7 mouse cellular contexts compared by ENCODE assay signal in the genomic region with DNA sequence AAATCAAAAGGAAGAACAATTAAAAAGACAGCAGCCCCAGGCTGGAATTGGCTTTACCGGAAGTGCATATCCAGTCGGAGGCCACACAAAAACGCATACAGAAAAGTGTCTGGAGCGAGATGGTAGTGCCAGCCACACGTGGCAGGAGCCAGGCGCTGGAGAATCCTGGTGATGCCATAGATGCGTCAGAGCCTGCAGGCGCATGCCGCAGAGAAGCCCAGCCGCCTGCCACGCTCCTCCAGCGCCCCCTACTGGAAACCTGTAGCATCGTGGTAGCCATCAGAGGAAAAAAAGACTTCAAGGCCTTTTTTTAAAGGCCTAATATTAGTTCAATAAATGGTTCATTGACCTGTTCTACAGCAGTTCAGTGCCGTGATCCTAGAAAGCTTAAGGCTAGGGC. TPM values are rescaled to one million over a fixed set of nuclear protein-coding genes. Genes with fewer than 3 reads are reported as not detected.
DNase-seq lines count a peak whose midpoint lies in the region; TF ChIP-seq lines count a peak whose summit lies in the region.

No protein-coding gene starts in this region.

- no peaks in the 10 kb centered on the region for H3K36me3 ChIP-seq in kidney, adult 2 months (ENCODE audit: control insufficient read depth, insufficient read depth, low read length)
- H3K36me3 ChIP-seq in limb, embryonic 10.5 days = peaks cover 26% of the 10 kb centered on the region

- WGBS in kidney, adult 2 months = 8% methylated on average over 14 of the region's 14 CpGs
- 11% methylated on average over 14 of the region's 14 CpGs for WGBS in limb, embryonic 10.5 days

- no peak for TF ChIP-seq POLR2A in kidney, adult 2 months (IDR thresholded peaks at IDR 0.05; ENCODE audit: low read depth, low read length)

- H3K27me3 ChIP-seq in kidney, adult 2 months (replicated peaks; ENCODE audit: control insufficient read depth, insufficient read depth, low read length) = no peaks in the 10 kb centered on the region
- peaks cover 8% of the 10 kb centered on the region; the same call in 1 of the 2 replicates for H3K27me3 ChIP-seq in limb, embryonic 10.5 days (ENCODE audit: low read depth, poor library complexity, severe bottlenecking)

- intact Hi-C loops in gastrocnemius, postnatal 14 days (cut with DNase I; ENCODE audit: low total_unique reads) = loop anchor here (10.0 kb wide), 1 partner anchor 162 kb away; no protein-coding TSS in a partner anchor

- no peaks in the 10 kb centered on the region; the same call in 1 of the 2 replicates for H3K9me3 ChIP-seq in limb, embryonic 10.5 days (replicated peaks)

- no peak overlapping the region for H3K27ac ChIP-seq in kidney, adult 2 months (ENCODE audit: insufficient read depth, low read depth, low read length)
- no peak overlapping the region for H3K27ac ChIP-seq in limb, embryonic 10.5 days

- H3K4me3 ChIP-seq in kidney, adult 2 months (ENCODE audit: insufficient read depth, low read depth, low read length) = no peak overlapping the region
- no peak overlapping the region for H3K4me3 ChIP-seq in limb, embryonic 10.5 days

- H3K4me1 ChIP-seq in kidney, adult 2 months (ENCODE audit: control insufficient read depth, insufficient read depth, low read length) = no peaks in the 10 kb centered on the region
- no peaks in the 10 kb centered on the region; the same call in 1 of the 2 replicates for H3K4me1 ChIP-seq in limb, embryonic 10.5 days

- DNase-seq in adrenal gland, adult 18-20 months (ENCODE audit: low spot score in 2 of 2) = peak; percentile 82 to 91
- DNase-seq in embryo, embryonic 10 days (ENCODE audit: low spot score) = peak; percentile 86
- DNase-seq in gastrocnemius, postnatal 14 days = peak; percentile 77
- peak; percentile 54 for DNase-seq in kidney, adult 2 months
- DNase-seq in limb, embryonic 10.5 days (ENCODE audit: low spot score) = peak; percentile 89
- DNase-seq in monocyte, adult 2 months (ENCODE audit: low read depth in 1 of 2, low spot score in 2 of 2) = peak; percentile 17 to 39
- peak; percentile 39 to 65 for DNase-seq in spleen, postnatal 14 days (ENCODE audit: low spot score in 2 of 2)

- peak; percentile 78 for TF ChIP-seq CTCF in kidney, adult 2 months (conservative IDR thresholded peaks at IDR 0.05; ENCODE audit: insufficient read depth, insufficient read length, low read depth, low read length)

RNA-seq across cellular contexts. Expression of a gene that starts 10.0 kb away (rescaled TPM):
- total RNA-seq in adrenal gland, adult 18-20 months (2021) = 1 to 10 TPM; 2.4 to 2.8 TPM
- 1 to 10 TPM; 5.6 to 7.3 TPM for total RNA-seq in gastrocnemius, postnatal 14 days (2021)
- polyA plus RNA-seq in kidney, adult 2 months (2012; rRNA removed) = 1.1 and 1.3 TPM in 2 replicates
- polyA plus RNA-seq in limb, embryonic 10.5 days (2016; fragmentation: Nextera tagmentation; extraction: Ambion mirVana) = 12.7 and 16.1 TPM in 2 replicates

RNA-seq across cellular contexts. Expression of a gene that starts 15.0 kb away (rescaled TPM):
- total RNA-seq in adrenal gland, adult 18-20 months (2021) = 10 to 100 TPM; 72.4 to 79.4 TPM
- 10 to 100 TPM; 43.7 to 48.0 TPM for total RNA-seq in gastrocnemius, postnatal 14 days (2021)
- polyA plus RNA-seq in kidney, adult 2 months (2012; rRNA removed) = 79.8 and 96.7 TPM in 2 replicates
- polyA plus RNA-seq in limb, embryonic 10.5 days (2016; fragmentation: Nextera tagmentation; extraction: Ambion mirVana) = 152 and 186 TPM in 2 replicates

RNA-seq across cellular contexts. Expression of a gene that starts 15.2 kb away (rescaled TPM):
- total RNA-seq in adrenal gland, adult 18-20 months (2021) = 10 to 100 TPM; 15.6 to 17.2 TPM
- 10 to 100 TPM; 19.0 TPM for total RNA-seq in gastrocnemius, postnatal 14 days (2021)
- 19.4 and 22.9 TPM in 2 replicates for polyA plus RNA-seq in kidney, adult 2 months (2012; rRNA removed)
- 43.9 and 46.4 TPM in 2 replicates for polyA plus RNA-seq in limb, embryonic 10.5 days (2016; fragmentation: Nextera tagmentation; extraction: Ambion mirVana)

RNA-seq across cellular contexts. Expression of a gene that starts 29.4 kb away (rescaled TPM):
- total RNA-seq in adrenal gland, adult 18-20 months (2021) = not detected
- total RNA-seq in gastrocnemius, postnatal 14 days (2021) = not detected
- not detected in 2 replicates for polyA plus RNA-seq in kidney, adult 2 months (2012; rRNA removed)
- not detected in 2 replicates for polyA plus RNA-seq in limb, embryonic 10.5 days (2016; fragmentation: Nextera tagmentation; extraction: Ambion mirVana)

RNA-seq across cellular contexts. Expression of a gene that starts 34.0 kb away (rescaled TPM):
- total RNA-seq in adrenal gland, adult 18-20 months (2021) = 1 to 10 TPM; 1.8 TPM
- total RNA-seq in gastrocnemius, postnatal 14 days (2021) = 1 to 10 TPM in 1 of 2 experiments, under 1 TPM in 1; 0.82 to 1.4 TPM
- 1.1 and 1.6 TPM in 2 replicates for polyA plus RNA-seq in kidney, adult 2 months (2012; rRNA removed)
- polyA plus RNA-seq in limb, embryonic 10.5 days (2016; fragmentation: Nextera tagmentation; extraction: Ambion mirVana) = 4.7 and 6.3 TPM in 2 replicates

Comparison
In these comparisons a context has a peak if more than half of its experiments do, and no peak if none do; other contexts are left out.
1. DNase-seq: peak in every context shown above with its lines; median percentile 89 in limb, embryonic 10.5 days; 86 in adrenal gland, adult 18-20 months; 86 in embryo, embryonic 10 days; 77 in gastrocnemius, postnatal 14 days; 54 in kidney, adult 2 months; 52 in spleen, postnatal 14 days; 28 in monocyte, adult 2 months.